In genomic region chr11:80417085-80417484, GRCm38 (mm10) we compare ENCODE assay signal across 26 mouse cellular contexts. TPM values are rescaled to one million over a fixed set of nuclear protein-coding genes. Genes with fewer than 3 reads are reported as not detected.
DNase-seq lines count a peak whose midpoint lies in the region; TF ChIP-seq lines count a peak whose summit lies in the region.
"Had no signal": no experiment of that assay in that cellular context is flagged by ENCODE, and none has a peak within 500 bp of the region (broad histone marks: within the 10 kb centered on the region; RNA-seq: fewer than 3 reads in every experiment).

No protein-coding gene starts in this region.

- H3K4me1 ChIP-seq in MEL (ENCODE audit: control insufficient read depth in 1 of 2, insufficient read depth in 2 of 2, low read length in 2 of 2): peaks cover 12 to 18% of the 10 kb centered on the region in 2 experiments
- H3K4me1 ChIP-seq in midbrain, embryonic 10.5 days: no peaks in the 10 kb centered on the region
- H3K4me1 ChIP-seq: embryonic facial prominence, embryonic 12.5 days; embryonic facial prominence, embryonic 15.5 days; heart, embryonic 12.5 days; heart, embryonic 15.5 days; hindbrain, embryonic 10.5 days; hindbrain, embryonic 13.5 days had no signal

- no peak overlapping the region for H3K4me2 ChIP-seq in myocyte (ENCODE audit: low read depth)
- H3K4me2 ChIP-seq: embryonic facial prominence, embryonic 12.5 days; embryonic facial prominence, embryonic 15.5 days; heart, embryonic 12.5 days; heart, embryonic 15.5 days; hindbrain, embryonic 13.5 days had no signal

- no peaks in the 10 kb centered on the region for H3K27me3 ChIP-seq in MEL (ENCODE audit: control insufficient read depth in 1 of 2, insufficient read depth in 2 of 2, low read length in 2 of 2)
- H3K27me3 ChIP-seq in myocyte (ENCODE audit: control insufficient read depth, insufficient read depth, insufficient read length): no peaks in the 10 kb centered on the region
- no peaks in the 10 kb centered on the region for H3K27me3 ChIP-seq in midbrain, embryonic 10.5 days (ENCODE audit: low read depth, poor library complexity, severe bottlenecking)
- H3K27me3 ChIP-seq: embryonic facial prominence, embryonic 12.5 days; embryonic facial prominence, embryonic 15.5 days; heart, embryonic 12.5 days; heart, embryonic 15.5 days; hindbrain, embryonic 13.5 days had no signal

- no peak overlapping the region for H3K4me3 ChIP-seq in MEL (ENCODE audit: control insufficient read depth in 1 of 2, insufficient read depth in 1 of 2, low read depth in 2 of 2, low read length in 2 of 2)
- H3K4me3 ChIP-seq in myocyte: no peak overlapping the region
- no peak overlapping the region for H3K4me3 ChIP-seq in midbrain, embryonic 10.5 days
- H3K4me3 ChIP-seq: embryonic facial prominence, embryonic 12.5 days; embryonic facial prominence, embryonic 15.5 days; gastrocnemius, adult 2 months; heart, embryonic 12.5 days; heart, embryonic 15.5 days; hindbrain, embryonic 10.5 days; hindbrain, embryonic 13.5 days had no signal

- TF ChIP-seq CTCF in MEL (IDR thresholded peaks at IDR 0.05 in 2 of 3, conservative IDR thresholded peaks at IDR 0.05 in 1 of 3; ENCODE audit: control insufficient read depth in 1 of 3, insufficient read depth in 1 of 3, low read depth in 2 of 3, low read length in 3 of 3, poor library complexity in 1 of 3, severe bottlenecking in 1 of 3): no peak

- TF ChIP-seq EP300 in MEL (IDR thresholded peaks at IDR 0.05; ENCODE audit: low read depth in 1 of 2, low read length in 2 of 2): no peak

- no peak overlapping the region for H3ac ChIP-seq in myocyte (ENCODE audit: control insufficient read depth, insufficient read length)

- no peaks in the 10 kb centered on the region for H3K9me3 ChIP-seq in MEL (replicated peaks; ENCODE audit: insufficient read depth, low read length)
- H3K9me3 ChIP-seq in midbrain, embryonic 10.5 days (replicated peaks): peaks cover 7% of the 10 kb centered on the region; the same call in 1 of the 2 replicates
- H3K9me3 ChIP-seq: embryonic facial prominence, embryonic 12.5 days; embryonic facial prominence, embryonic 15.5 days; hindbrain, embryonic 13.5 days had no signal

- TF ChIP-seq POLR2A in MEL (IDR thresholded peaks at IDR 0.05; ENCODE audit: control insufficient read depth in 1 of 2, insufficient read depth in 1 of 2, low read depth in 1 of 2, low read length in 2 of 2, poor library complexity in 1 of 2) (no peak), myocyte (IDR thresholded peaks at IDR 0.05; ENCODE audit: insufficient read length, low read depth) (no peak)

- peaks cover 0 to 22% of the 10 kb centered on the region in 2 experiments; a peak in 3 of 4 replicates for H3K36me3 ChIP-seq in MEL (ENCODE audit: control insufficient read depth in 1 of 2, insufficient read depth in 2 of 2, low read length in 2 of 2)
- H3K36me3 ChIP-seq in myocyte (ENCODE audit: control insufficient read depth, insufficient read depth): peaks cover 11% of the 10 kb centered on the region
- peaks cover 37% of the 10 kb centered on the region for H3K36me3 ChIP-seq in midbrain, embryonic 10.5 days

- no peak overlapping the region for H3K27ac ChIP-seq in MEL (ENCODE audit: control insufficient read depth, low read depth, low read length)
- no peak overlapping the region for H3K27ac ChIP-seq in midbrain, embryonic 10.5 days (replicated peaks)
- H3K27ac ChIP-seq: embryonic facial prominence, embryonic 12.5 days; embryonic facial prominence, embryonic 15.5 days; gastrocnemius, adult 2 months; heart, embryonic 15.5 days; hindbrain, embryonic 10.5 days; hindbrain, embryonic 13.5 days had no signal

- no peak for TF ChIP-seq RAD21 in MEL (IDR thresholded peaks at IDR 0.05; ENCODE audit: low read depth, low read length)

- H3K9ac ChIP-seq in MEL (ENCODE audit: control insufficient read depth, low read depth, low read length, poor library complexity, severe bottlenecking): no peak overlapping the region
- H3K9ac ChIP-seq: embryonic facial prominence, embryonic 12.5 days; embryonic facial prominence, embryonic 15.5 days; forebrain, postnatal 0 days; heart, embryonic 12.5 days; heart, embryonic 15.5 days; hindbrain, embryonic 13.5 days had no signal

- WGBS in midbrain, embryonic 10.5 days: 94% methylated on average over 5 of the region's 5 CpGs

- no peaks in the 10 kb centered on the region for H3K79me2 ChIP-seq in MEL (ENCODE audit: control insufficient read depth, insufficient read depth, low read length, poor library complexity)
- no peaks in the 10 kb centered on the region for H3K79me2 ChIP-seq in myocyte (ENCODE audit: control insufficient read depth, insufficient read depth)

- DNase-seq in 3T3-L1 (ENCODE audit: low read depth, low spot score) (peak; percentile 82), MEL (ENCODE audit: low read depth, low spot score) (peak; percentile 51), NIH3T3 (ENCODE audit: low read depth) (peak; percentile 44)
- DNase-seq in cerebellum, adult 9-10 months: no peak
- no peak for DNase-seq in midbrain, embryonic 10.5 days (ENCODE audit: low spot score)
- DNase-seq in right cerebral cortex, postnatal 14 days: no peak
- DNase-seq: adrenal gland, adult 8-10 months; adrenal gland, postnatal 25 days; B cell, adult 2 months; cerebellum, adult 2 months; cerebellum, postnatal 10 days; cerebellum, postnatal 36 days; forebrain, postnatal 0 days; gastrocnemius, adult 2 months; gastrocnemius, postnatal 14 days; heart, adult 11 months; heart, postnatal 10 days; heart, postnatal 36 days; kidney, adult 18-20 months had no signal

TF ChIP-seq in MEL, 35 proteins besides CTCF, POLR2A, EP300 and RAD21 (continues in another document):
- no peak for TF ChIP-seq BHLHE40 (IDR thresholded peaks at IDR 0.05; ENCODE audit: borderline replicate concordance, low read depth, low read length)
- TF ChIP-seq SMC3 (IDR thresholded peaks at IDR 0.05; ENCODE audit: low read depth, low read length): no peak
- no peak for TF ChIP-seq E2F4 (IDR thresholded peaks at IDR 0.05; ENCODE audit: borderline replicate concordance, low read depth, low read length)
- TF ChIP-seq HCFC1 (IDR thresholded peaks at IDR 0.05; ENCODE audit: low read depth, low read length): no peak
- no peak for TF ChIP-seq MXI1 (IDR thresholded peaks at IDR 0.05; ENCODE audit: low read depth, low read length)
- no peak for TF ChIP-seq MEF2A (IDR thresholded peaks at IDR 0.05; ENCODE audit: extremely low read depth, insufficient replicate concordance, low read depth, low read length, poor library complexity, severe bottlenecking)
- TF ChIP-seq POLR2AphosphoS2 (IDR thresholded peaks at IDR 0.05; ENCODE audit: low read length): no peak
- TF ChIP-seq MYB (IDR thresholded peaks at IDR 0.05; ENCODE audit: low read depth, low read length): no peak
- TF ChIP-seq MAZ (IDR thresholded peaks at IDR 0.05; ENCODE audit: low read depth, low read length): no peak
- TF ChIP-seq CHD2 (IDR thresholded peaks at IDR 0.05; ENCODE audit: low read length): no peak
- no peak for TF ChIP-seq RCOR1 (IDR thresholded peaks at IDR 0.05; ENCODE audit: low read depth, low read length)
- no peak for TF ChIP-seq JUND (IDR thresholded peaks at IDR 0.05; ENCODE audit: low read depth, low read length)
- TF ChIP-seq NELFE (IDR thresholded peaks at IDR 0.05; ENCODE audit: low read depth, low read length): no peak

TF ChIP-seq in myocyte, 11 proteins besides CTCF, POLR2A, EP300 and RAD21:
- TF ChIP-seq TCF12 (IDR thresholded peaks at IDR 0.05; ENCODE audit: insufficient read depth, poor library complexity, severe bottlenecking) (no peak), POLR2AphosphoS2 (IDR thresholded peaks at IDR 0.05; ENCODE audit: insufficient read length, low read depth) (peak; percentile 42)

RNA-seq across cellular contexts. Expression of gene Psmd11, which starts 11.3 kb away (rescaled TPM):
- total RNA-seq in MEL (2012; rRNA removed): 110 and 153 TPM in 2 replicates
- 100 to 1,000 TPM; 184 to 324 TPM for polyA plus RNA-seq in MEL (2012; ENCODE audit: insufficient read depth in 1 of 2, insufficient read length in 2 of 2, low read depth in 1 of 2, low replicate concordance in 2 of 2, missing spikeins in 1 of 2)
- polyA plus RNA-seq in myocyte (2012; fragmentation: generic; extraction: Trizol): 74.9 TPM
- 400 and 418 TPM in 2 replicates for polyA plus RNA-seq in midbrain, embryonic 10.5 days (2016; fragmentation: Nextera tagmentation; extraction: Ambion mirVana)

RNA-seq across cellular contexts. Expression of gene Zfp207, which starts 34.0 kb away (rescaled TPM):
- 143 and 150 TPM in 2 replicates for total RNA-seq in MEL (2012; rRNA removed)
- 100 to 1,000 TPM; 186 to 347 TPM for polyA plus RNA-seq in MEL (2012; ENCODE audit: insufficient read depth in 1 of 2, insufficient read length in 2 of 2, low read depth in 1 of 2, low replicate concordance in 2 of 2, missing spikeins in 1 of 2)
- polyA plus RNA-seq in myocyte (2012; fragmentation: generic; extraction: Trizol): 65.6 TPM
- 304 and 308 TPM in 2 replicates for polyA plus RNA-seq in midbrain, embryonic 10.5 days (2016; fragmentation: Nextera tagmentation; extraction: Ambion mirVana)

RNA-seq across cellular contexts. Expression of gene 5730455P16Rik, which starts 39.3 kb away (rescaled TPM):
- 9.4 and 10.1 TPM in 2 replicates for total RNA-seq in MEL (2012; rRNA removed)
- polyA plus RNA-seq in MEL (2012; ENCODE audit: insufficient read depth in 1 of 2, insufficient read length in 2 of 2, low read depth in 1 of 2, low replicate concordance in 2 of 2, missing spikeins in 1 of 2) (1 to 10 TPM in 1 of 2 experiments, not detected in 1; 9.5 TPM), myocyte (2012; fragmentation: generic; extraction: Trizol) (7.0 TPM)
- 24.6 and 27.5 TPM in 2 replicates for polyA plus RNA-seq in midbrain, embryonic 10.5 days (2016; fragmentation: Nextera tagmentation; extraction: Ambion mirVana)

RNA-seq across cellular contexts. Expression of gene Cdk5r1, which starts 59.7 kb away (rescaled TPM):
- 0.88 and 1.2 TPM in 2 replicates for total RNA-seq in MEL (2012; rRNA removed)
- polyA plus RNA-seq in MEL (2012; ENCODE audit: insufficient read depth in 1 of 2, insufficient read length in 2 of 2, low read depth in 1 of 2, low replicate concordance in 2 of 2, missing spikeins in 1 of 2) (1 to 10 TPM in 1 of 2 experiments, not detected in 1; 1.1 TPM), myocyte (2012; fragmentation: generic; extraction: Trizol) (11.3 TPM)
- polyA plus RNA-seq in midbrain, embryonic 10.5 days (2016; fragmentation: Nextera tagmentation; extraction: Ambion mirVana): 5.2 and 11.2 TPM in 2 replicates

Comparison
In these comparisons a context has a peak if more than half of its experiments do, and no peak if none do; other contexts are left out.
1. DNase-seq: peak in 3T3-L1 (single experiment), MEL (single experiment) and NIH3T3 (single experiment); none in cerebellum, adult 9-10 months (single experiment), midbrain, embryonic 10.5 days (single experiment) and right cerebral cortex, postnatal 14 days (single experiment).